Mouse (Mus musculus) midbrain, embryonic 15.5 days (tissue): Measurements from ENCODE around the gene Cxxc4. TPM values are rescaled to one million over a fixed set of nuclear protein-coding genes. Genes with fewer than 3 reads are reported as not detected.
A peak's percentile ranks its signal among the peaks of the same experiment; 100 is the strongest.

Experiments used
- ATAC-seq: fragments of 200-750 bp; cut with Nextera tagmentation; replicated peaks from 2 replicates; pipeline ENCODE4 v1.8.0; 2017; ENCODE audit warnings: moderate TSS enrichment
- H3K27ac ChIP-seq: fragments of 300-500 bp; sonication (generic); 2 replicates; pipeline ENCODE4 v1.5.1; 2015; ENCODE audit warnings: mild to moderate bottlenecking, inconsistent platforms
- H3K27me3 ChIP-seq: fragments of 300-500 bp; sonication (generic); replicated peaks from 2 replicates; pipeline ENCODE4 v1.6.1; 2015; ENCODE audit warnings: inconsistent platforms
- H3K36me3 ChIP-seq: fragments of 300-500 bp; sonication (generic); replicated peaks from 2 replicates; pipeline ENCODE4 v1.6.1; 2015; ENCODE audit warnings: inconsistent platforms
- H3K4me1 ChIP-seq: fragments of 300-500 bp; sonication (generic); 2 replicates; pipeline ENCODE4 v1.6.1; 2015; ENCODE audit warnings: inconsistent platforms
- H3K4me2 ChIP-seq: fragments of 300-500 bp; sonication (generic); 2 replicates; pipeline ENCODE4 v1.6.1; 2015; ENCODE audit warnings: inconsistent platforms, mild to moderate bottlenecking, moderate library complexity
- H3K4me3 ChIP-seq: fragments of 300-500 bp; sonication (generic); 2 replicates; pipeline ENCODE4 v1.5.1; 2015; ENCODE audit warnings: mild to moderate bottlenecking, inconsistent platforms
- H3K9ac ChIP-seq: fragments of 300-500 bp; sonication (generic); 2 replicates; pipeline ENCODE4 v1.6.1; 2015; ENCODE audit warnings: mild to moderate bottlenecking, inconsistent platforms
- H3K9me3 ChIP-seq: fragments of 300-500 bp; sonication (generic); 2 replicates; pipeline ENCODE4 v1.6.1; 2016; ENCODE audit warnings: inconsistent platforms
- WGBS: fragments of 180-500 bp; shearing (Covaris S2); methylation state at CpG from one replicate; pipeline ENCODE4 v1.1.7; 2015; ENCODE audit warnings: mixed read lengths; 5-methylcytosine and 5-hydroxymethylcytosine counted together
- polyA plus RNA-seq: library from polyadenylated mRNA; unstranded; fragments of >200 nt; fragmentation: Nextera tagmentation; extraction: Ambion mirVana; gene quantifications from 2 replicates; pipeline ENCODE4 v1.2.1, GENCODE M21; 2015

The Cxxc4 gene
- polyA plus RNA-seq, 1 experiment from 2014 or later: 44.8 TPM

DNA sequence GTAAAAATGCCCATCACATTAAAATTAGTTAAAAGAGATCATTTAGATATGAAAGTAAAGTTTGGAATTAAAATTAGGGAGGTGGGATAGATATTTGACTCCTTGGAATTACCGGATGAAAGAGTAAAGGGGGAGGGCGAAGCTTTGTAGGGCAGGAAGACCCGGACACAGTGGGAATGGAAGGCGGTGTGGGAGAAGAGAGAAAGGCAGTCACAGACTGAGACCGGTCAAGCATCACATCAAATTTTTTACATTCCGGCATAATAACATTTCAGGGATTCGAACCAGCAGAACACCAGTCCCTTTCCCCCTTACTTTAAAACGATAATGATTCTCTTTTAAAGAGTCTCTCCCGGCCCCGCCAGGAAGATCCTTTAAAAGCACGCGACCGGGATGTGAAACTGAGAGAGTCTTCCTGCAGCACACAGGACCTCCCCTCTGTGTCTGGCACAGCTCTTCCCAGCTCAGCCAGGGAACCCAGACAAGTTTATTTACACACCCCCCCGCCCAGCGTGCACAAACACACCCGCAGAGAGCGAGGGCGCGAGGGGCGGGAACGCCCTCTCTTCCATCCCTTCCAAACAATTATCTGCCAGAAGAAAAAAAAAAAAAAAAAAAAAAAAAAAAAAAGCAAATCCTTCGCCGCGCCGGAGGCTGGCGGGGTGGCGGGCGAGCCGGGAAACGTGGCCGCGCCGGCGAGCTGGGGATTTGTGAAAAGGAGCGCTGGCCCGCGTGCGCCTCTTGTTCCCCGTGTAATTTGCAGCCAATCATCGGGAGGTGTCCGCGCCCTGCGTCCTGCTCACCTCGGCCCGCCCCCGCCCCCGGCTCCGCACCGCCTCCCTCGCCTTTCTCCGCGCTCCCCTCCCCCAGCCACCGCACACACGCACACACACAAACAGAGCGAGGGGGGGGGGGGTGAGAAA is 532 bp upstream of the Cxxc4 start:
- Histone ChIP-seq H3K4me1 (peaks cover 7% of the 10 kb centered on the region), H3K4me2 (peak overlapping the region; percentile 81), H3K4me3 (peak overlapping the region; percentile 58), H3K27me3 (no peaks in the 10 kb centered on the region), H3K36me3 (no peaks in the 10 kb centered on the region), H3K9ac (peak overlapping the region; percentile 76), H3K9me3 (no peaks in the 10 kb centered on the region), H3K27ac (peak overlapping the region; percentile 99)
- peak; percentile 88 for ATAC-seq
- WGBS: under 1% methylated on average over 52 of the region's 55 CpGs

DNA sequence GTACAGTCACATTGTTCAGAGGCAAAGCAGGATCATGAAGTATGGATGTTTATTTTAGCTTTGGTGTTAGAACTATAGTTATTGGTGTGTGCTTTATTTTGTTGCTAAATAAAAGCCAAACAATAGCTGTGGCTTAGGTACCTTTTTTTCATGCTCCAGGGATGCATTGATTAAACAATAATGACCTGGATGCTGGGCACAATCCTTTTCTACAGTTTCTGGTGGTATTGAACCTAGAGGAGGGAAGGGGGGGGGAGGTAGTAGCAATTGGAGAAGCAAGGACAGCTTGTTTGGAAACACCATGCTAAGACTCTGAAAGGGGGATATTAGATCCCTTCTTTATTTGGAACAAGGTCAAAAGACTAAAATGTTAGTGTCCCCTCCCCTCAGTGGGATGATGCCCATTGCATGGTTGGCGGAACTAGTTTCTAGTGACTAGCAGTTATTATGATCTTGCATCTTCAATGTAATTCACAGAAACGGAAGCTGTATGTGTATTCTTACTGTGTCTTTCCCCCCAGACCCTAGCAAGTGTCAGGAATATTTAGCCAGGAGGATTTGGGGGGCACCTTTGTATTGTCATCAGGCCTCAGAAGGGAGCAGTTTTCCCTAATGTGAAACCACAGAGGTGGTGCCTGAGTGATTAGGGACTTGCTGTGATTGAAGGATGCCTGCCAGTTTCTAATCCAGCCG is 975 bp downstream of the Cxxc4 start:
- H3K4me1 ChIP-seq: peaks cover 14% of the 10 kb centered on the region
- H3K9me3 ChIP-seq: no peaks in the 10 kb centered on the region
- H3K4me3 ChIP-seq: peak overlapping the region; percentile 58
- 7% methylated on average over 3 of the region's 3 CpGs for WGBS
- H3K27me3 ChIP-seq: no peaks in the 10 kb centered on the region
- H3K36me3 ChIP-seq: no peaks in the 10 kb centered on the region
- no peak for ATAC-seq
- H3K4me2 ChIP-seq: peak overlapping the region; percentile 81
- peak overlapping the region; percentile 76 for H3K9ac ChIP-seq
- H3K27ac ChIP-seq: peak overlapping the region; percentile 99

DNA sequence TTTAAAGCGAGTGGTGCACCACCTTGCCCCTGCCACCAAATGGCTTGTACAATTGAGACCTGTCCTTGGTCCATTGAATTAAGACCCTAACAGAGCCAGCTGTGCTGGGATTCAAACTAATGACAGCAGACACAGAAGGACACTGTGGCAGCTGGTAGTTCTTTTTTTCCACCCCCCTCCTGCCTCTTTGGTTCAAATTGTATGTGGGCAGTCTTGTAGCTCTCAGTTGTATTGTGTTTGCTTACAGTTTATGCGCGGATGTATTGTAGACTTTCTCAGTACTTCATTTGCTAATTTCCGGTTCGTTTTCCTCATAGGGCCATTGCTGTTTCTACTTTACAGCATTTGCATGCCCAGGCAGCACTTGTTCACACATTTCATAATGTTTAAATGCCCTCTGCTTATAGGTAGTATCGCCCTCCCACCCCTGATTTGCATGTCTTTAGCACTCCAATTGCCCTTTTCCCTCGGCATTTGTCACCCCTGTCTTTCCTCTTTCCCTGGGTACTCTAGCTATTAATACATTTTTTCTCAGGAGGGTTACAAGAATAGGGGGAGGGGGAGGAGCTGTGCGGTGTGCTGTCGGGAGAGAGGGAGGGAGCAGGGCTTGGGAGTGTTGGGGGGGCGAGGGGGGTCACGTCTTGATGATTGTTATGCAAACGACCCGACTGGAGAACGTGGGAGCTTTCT is 2.5 kb downstream of the Cxxc4 start:
- Histone ChIP-seq H3K4me1 (peaks cover 28% of the 10 kb centered on the region), H3K27me3 (no peaks in the 10 kb centered on the region), H3K27ac (peak overlapping the region; percentile 99), H3K4me2 (peak overlapping the region; percentile 81), H3K4me3 (peak overlapping the region; percentile 58), H3K36me3 (no peaks in the 10 kb centered on the region), H3K9me3 (no peaks in the 10 kb centered on the region), H3K9ac (peak overlapping the region; percentile 76)
- WGBS: under 1% methylated on average over 14 of the region's 14 CpGs
- peak; percentile 18 for ATAC-seq

- Histone ChIP-seq H3K27me3 (no peaks in the 10 kb centered on the region), H3K9ac (peak overlapping the region; percentile 76), H3K4me1 (peaks cover 30% of the 10 kb centered on the region), H3K4me3 (peak overlapping the region; percentile 58), H3K36me3 (no peaks in the 10 kb centered on the region), H3K9me3 (no peaks in the 10 kb centered on the region), H3K4me2 (peak overlapping the region; percentile 81), H3K27ac (peak overlapping the region; percentile 99)
- WGBS: under 1% methylated on average over 49 of the region's 51 CpGs
- peak; percentile 25 for ATAC-seq
These were observed 3.2 kb downstream of the Cxxc4 start for GRCm38 (mm10) chr3:134239321-134239970.

- ATAC-seq: peak; percentile 38
- H3K4me2 ChIP-seq: peak overlapping the region; percentile 81
- H3K27ac ChIP-seq: peak overlapping the region; percentile 99
- no peaks in the 10 kb centered on the region for H3K36me3 ChIP-seq
- H3K9me3 ChIP-seq: no peaks in the 10 kb centered on the region
- H3K4me3 ChIP-seq: peak overlapping the region; percentile 58
- peak overlapping the region; percentile 76 for H3K9ac ChIP-seq
- H3K4me1 ChIP-seq: peaks cover 27% of the 10 kb centered on the region
- no peaks in the 10 kb centered on the region for H3K27me3 ChIP-seq
- WGBS: under 1% methylated on average over 40 of the region's 61 CpGs
These were observed 3.9 kb downstream of the Cxxc4 start for GRCm38 (mm10) chr3:134239971-134240717.

- no peaks in the 10 kb centered on the region for H3K27me3 ChIP-seq
- peaks cover 27% of the 10 kb centered on the region for H3K4me1 ChIP-seq
- peak overlapping the region; percentile 76 for H3K9ac ChIP-seq
- peak overlapping the region; percentile 81 for H3K4me2 ChIP-seq
- H3K9me3 ChIP-seq: no peaks in the 10 kb centered on the region
- WGBS: under 1% methylated on average over 6 of the region's 6 CpGs
- H3K4me3 ChIP-seq: peak overlapping the region; percentile 58
- ATAC-seq: no peak
- no peaks in the 10 kb centered on the region for H3K36me3 ChIP-seq
- H3K27ac ChIP-seq: peak overlapping the region; percentile 99
These were observed 4.4 kb downstream of the Cxxc4 start for GRCm38 (mm10) chr3:134240718-134241025.

GRCm38 (mm10) chr3:134243168-134243849 is 7.0 kb downstream of the Cxxc4 start:
- WGBS: 51% methylated on average over 2 of the region's 2 CpGs
- ATAC-seq: no peak

DNA sequence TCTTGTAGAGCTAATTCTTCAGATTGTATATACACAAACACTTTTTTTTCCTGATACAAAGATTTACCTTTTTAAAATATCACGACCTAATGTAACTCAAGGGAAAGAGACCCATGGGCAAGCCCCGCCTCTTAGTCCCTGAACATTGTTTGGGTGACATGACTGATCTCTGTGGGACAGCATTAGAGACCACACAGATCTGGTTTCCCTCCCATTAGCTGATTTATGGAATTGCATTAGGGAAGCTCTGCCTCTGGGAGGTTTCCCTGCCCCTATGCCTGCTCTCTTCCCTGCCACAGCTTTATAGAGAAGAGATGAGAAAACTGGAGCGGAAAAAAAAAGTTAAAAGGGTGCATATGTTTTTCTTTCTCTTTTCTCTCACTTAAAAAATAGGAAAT is 7.6 kb downstream of the Cxxc4 start:
- Histone ChIP-seq H3K27me3 (no peaks in the 10 kb centered on the region), H3K36me3 (no peaks in the 10 kb centered on the region), H3K4me3 (0 out of 2 replicates have a peak overlapping the region, but pooled peaks have one; percentile 1), H3K9me3 (no peaks in the 10 kb centered on the region), H3K9ac (no peak overlapping the region), H3K27ac (no peak overlapping the region), H3K4me1 (peaks cover 37% of the 10 kb centered on the region), H3K4me2 (peak overlapping the region; percentile 81)
- WGBS: 26% methylated on average over 3 of the region's 3 CpGs
- no peak for ATAC-seq

More at GRCm38 (mm10) chr3:134243168-134243849, 7.0 kb downstream of the Cxxc4 start:
- H3K27ac ChIP-seq: no peak overlapping the region
- no peaks in the 10 kb centered on the region for H3K27me3 ChIP-seq
- H3K9ac ChIP-seq: no peak overlapping the region
- peaks cover 37% of the 10 kb centered on the region for H3K4me1 ChIP-seq
- no peaks in the 10 kb centered on the region for H3K9me3 ChIP-seq
- H3K36me3 ChIP-seq: no peaks in the 10 kb centered on the region
- H3K4me2 ChIP-seq: peak overlapping the region; percentile 81
- peak overlapping the region; percentile 29 for H3K4me3 ChIP-seq

DNA sequence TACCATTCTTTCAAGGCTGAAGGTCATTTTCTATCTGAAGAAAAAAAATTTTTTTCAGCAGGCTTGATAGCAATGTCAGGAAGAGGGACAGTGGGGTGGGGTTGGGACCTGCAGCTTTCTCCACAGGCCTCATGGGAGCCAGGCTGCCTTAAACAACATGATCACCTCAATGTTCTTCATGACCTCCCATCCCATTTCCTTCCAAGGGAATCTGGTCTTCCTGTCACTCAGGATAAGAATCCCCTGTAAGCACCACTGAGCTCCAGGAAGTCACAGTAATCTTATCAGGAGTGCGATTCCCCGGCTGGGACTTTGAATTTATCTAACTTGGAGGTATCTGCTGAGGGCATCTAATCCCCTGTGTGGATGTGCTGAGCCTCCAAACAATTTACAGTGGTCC is 17.9 kb downstream of the Cxxc4 start:
- H3K9me3 ChIP-seq: no peaks in the 10 kb centered on the region
- no peak overlapping the region for H3K4me2 ChIP-seq
- H3K27me3 ChIP-seq: no peaks in the 10 kb centered on the region
- no peak for ATAC-seq
- no peaks in the 10 kb centered on the region for H3K36me3 ChIP-seq
- H3K4me3 ChIP-seq: no peak overlapping the region
- 49% methylated on average over 2 of the region's 2 CpGs for WGBS
- H3K9ac ChIP-seq: no peak overlapping the region
- no peak overlapping the region for H3K27ac ChIP-seq
- H3K4me1 ChIP-seq: peaks cover 4% of the 10 kb centered on the region

DNA sequence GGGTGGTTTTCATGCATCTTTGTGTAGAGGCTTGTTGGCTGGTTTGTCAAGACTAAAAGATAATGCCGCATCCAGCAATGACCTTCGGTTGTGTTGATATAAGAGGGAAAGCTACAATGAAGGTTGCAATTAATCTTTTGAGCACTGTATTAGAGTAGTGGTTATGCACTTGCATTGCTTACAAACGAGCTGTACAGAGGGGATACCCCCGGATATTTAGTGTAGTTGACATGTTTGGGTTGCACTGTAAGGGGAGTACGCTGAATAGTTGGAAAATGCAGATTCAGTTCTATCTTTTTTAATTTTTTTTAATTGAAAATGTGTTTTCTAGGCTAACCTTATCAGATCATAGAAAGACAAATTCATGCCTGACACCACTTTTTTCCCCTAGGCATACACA is 22.4 kb downstream of the Cxxc4 start:
- WGBS: 62% methylated on average over 5 of the region's 5 CpGs
- peak; percentile 68; the same call in 1 of the 2 replicates for ATAC-seq
- H3K4me1 ChIP-seq: peaks cover 6% of the 10 kb centered on the region; the same call in 1 of the 2 replicates
- H3K36me3 ChIP-seq: no peaks in the 10 kb centered on the region
- no peaks in the 10 kb centered on the region for H3K9me3 ChIP-seq
- H3K9ac ChIP-seq: no peak overlapping the region
- H3K4me2 ChIP-seq: no peak overlapping the region
- peak overlapping the region; percentile 20; the same call in 1 of the 2 replicates for H3K27ac ChIP-seq
- no peaks in the 10 kb centered on the region for H3K27me3 ChIP-seq
- no peak overlapping the region for H3K4me3 ChIP-seq

- Histone ChIP-seq H3K36me3 (no peaks in the 10 kb centered on the region), H3K4me1 (peaks cover 6% of the 10 kb centered on the region; the same call in 1 of the 2 replicates), H3K9ac (no peak overlapping the region), H3K27ac (peak overlapping the region; percentile 20; the same call in 1 of the 2 replicates), H3K4me2 (no peak overlapping the region), H3K27me3 (no peaks in the 10 kb centered on the region), H3K9me3 (no peaks in the 10 kb centered on the region), H3K4me3 (no peak overlapping the region)
- 31% methylated on average over 3 of the region's 3 CpGs for WGBS
- peak; percentile 68 for ATAC-seq
These were observed 23.0 kb downstream of the Cxxc4 start for GRCm38 (mm10) chr3:134259300-134259699.
